Comparison of ENCODE assay signal across 11 mouse cellular contexts in genomic region chr4:153806180-153806692, GRCm38 (mm10).
DNase-seq lines count a peak whose midpoint lies in the region; ATAC-seq lines count a peak whose summit lies in the region.
"Had no signal": no experiment of that assay in that cellular context is flagged by ENCODE, and none has a peak within 500 bp of the region (broad histone marks: within the 10 kb centered on the region; RNA-seq: fewer than 3 reads in every experiment).

No protein-coding gene starts in this region.

- H3K27ac ChIP-seq in forebrain, embryonic 11.5 days (ENCODE audit: low read depth, low read length): peak overlapping the region; percentile 43; the same call in 1 of the 2 replicates
- no peak overlapping the region for H3K27ac ChIP-seq in midbrain, embryonic 11.5 days (ENCODE audit: low read depth, low read length)
- no peak overlapping the region for H3K27ac ChIP-seq in heart, embryonic 11.5 days (ENCODE audit: low read depth, low read length)
- H3K27ac ChIP-seq: liver, embryonic 15.5 days had no signal

- WGBS in forebrain, embryonic 11.5 days: 2% methylated on average over 10 of the region's 10 CpGs
- 6% methylated on average over 10 of the region's 10 CpGs for WGBS in midbrain, embryonic 11.5 days
- WGBS in heart, embryonic 11.5 days (ENCODE audit: insufficient replicate concordance): 12% methylated on average over 10 of the region's 10 CpGs

- DNase-seq in right cerebral cortex, postnatal 10 days (ENCODE audit: low spot score in 2 of 2): peak; percentile 42 to 59
- no peak for DNase-seq in right cerebral cortex, postnatal 14 days
- DNase-seq in forebrain, embryonic 11.5 days (ENCODE audit: low spot score): peak; percentile 61
- DNase-seq in midbrain, embryonic 11.5 days (ENCODE audit: low spot score, missing footprints): peak; percentile 92
- DNase-seq in telencephalon, adult 2 months (ENCODE audit: low read depth, low spot score): peak; percentile 36
- no peak for DNase-seq in layer of hippocampus, adult 9-11 months
- no peak for DNase-seq in cerebellum, adult 8-10 months
- DNase-seq: cerebellum, adult 9-10 months; heart, adult 11 months had no signal

- H3K4me3 ChIP-seq in forebrain, embryonic 11.5 days (ENCODE audit: low read depth, low read length): peak overlapping the region; percentile 10; the same call in 1 of the 2 replicates
- H3K4me3 ChIP-seq in midbrain, embryonic 11.5 days (ENCODE audit: low read depth, low read length): 0 out of 2 replicates have a peak overlapping the region, but pooled peaks have one; percentile 5
- no peak overlapping the region for H3K4me3 ChIP-seq in heart, embryonic 11.5 days (ENCODE audit: low read depth, low read length)
- H3K4me3 ChIP-seq: liver, embryonic 15.5 days had no signal

- H3K4me1 ChIP-seq in forebrain, embryonic 11.5 days (replicated peaks; ENCODE audit: control insufficient read depth, insufficient read depth, low read length): peaks cover 8% of the 10 kb centered on the region
- H3K4me1 ChIP-seq in midbrain, embryonic 11.5 days (ENCODE audit: control insufficient read depth, insufficient read depth, low read length): peaks cover 12% of the 10 kb centered on the region
- H3K4me1 ChIP-seq in heart, embryonic 11.5 days (ENCODE audit: control insufficient read depth, insufficient read depth, low read length): no peaks in the 10 kb centered on the region
- H3K4me1 ChIP-seq: liver, embryonic 15.5 days had no signal

- peak overlapping the region; percentile 42 for H3K9ac ChIP-seq in forebrain, embryonic 11.5 days (ENCODE audit: low read length)
- H3K9ac ChIP-seq in midbrain, embryonic 11.5 days (ENCODE audit: low read length): peak overlapping the region; percentile 2
- no peak overlapping the region for H3K9ac ChIP-seq in heart, embryonic 11.5 days (ENCODE audit: low read depth, low read length)
- H3K9ac ChIP-seq: liver, embryonic 15.5 days had no signal

- H3K27me3 ChIP-seq in forebrain, embryonic 11.5 days (ENCODE audit: control insufficient read depth, insufficient read depth, low read length): peaks cover 3% of the 10 kb centered on the region; the same call in 1 of the 2 replicates
- H3K27me3 ChIP-seq in midbrain, embryonic 11.5 days (ENCODE audit: control insufficient read depth, insufficient read depth, low read length): no peaks in the 10 kb centered on the region; the same call in 1 of the 2 replicates
- H3K27me3 ChIP-seq in heart, embryonic 11.5 days (ENCODE audit: control insufficient read depth, insufficient read depth, low read length): peaks cover 21% of the 10 kb centered on the region

- no peaks in the 10 kb centered on the region for H3K36me3 ChIP-seq in forebrain, embryonic 11.5 days (ENCODE audit: control insufficient read depth, insufficient read depth, low read length)
- H3K36me3 ChIP-seq in midbrain, embryonic 11.5 days (ENCODE audit: control insufficient read depth, insufficient read depth, low read length): no peaks in the 10 kb centered on the region
- no peaks in the 10 kb centered on the region for H3K36me3 ChIP-seq in heart, embryonic 11.5 days (ENCODE audit: control insufficient read depth, insufficient read depth, low read length)
- H3K36me3 ChIP-seq: liver, embryonic 15.5 days had no signal

- peak; percentile 57 for ATAC-seq in forebrain, embryonic 11.5 days (replicated peaks; ENCODE audit: low FRiP score)
- peak; percentile 62 for ATAC-seq in midbrain, embryonic 11.5 days (ENCODE audit: low FRiP score)
- ATAC-seq in heart, embryonic 11.5 days (replicated peaks; ENCODE audit: insufficient number of reproducible peaks, low FRiP score, low TSS enrichment): no peak

- H3K9me3 ChIP-seq in forebrain, embryonic 11.5 days (ENCODE audit: control insufficient read depth, low read length): no peaks in the 10 kb centered on the region
- H3K9me3 ChIP-seq in midbrain, embryonic 11.5 days (ENCODE audit: control insufficient read depth, low read length): no peaks in the 10 kb centered on the region
- H3K9me3 ChIP-seq in heart, embryonic 11.5 days (replicated peaks; ENCODE audit: control insufficient read depth, low read length): no peaks in the 10 kb centered on the region
- H3K9me3 ChIP-seq: liver, embryonic 15.5 days had no signal

- H3K4me2 ChIP-seq in forebrain, embryonic 11.5 days (ENCODE audit: low read depth, low read length, severe bottlenecking): peak overlapping the region; percentile 43
- H3K4me2 ChIP-seq in midbrain, embryonic 11.5 days: peak overlapping the region; percentile 41
- H3K4me2 ChIP-seq in heart, embryonic 11.5 days: no peak overlapping the region; the same call in 1 of the 2 replicates
- H3K4me2 ChIP-seq: liver, embryonic 15.5 days had no signal

Comparison
In these comparisons a context has a peak if more than half of its experiments do, and no peak if none do; other contexts are left out.
1. DNase-seq: peak in right cerebral cortex, postnatal 10 days (2 of 2), forebrain, embryonic 11.5 days (single experiment), midbrain, embryonic 11.5 days (single experiment) and telencephalon, adult 2 months (single experiment); none in right cerebral cortex, postnatal 14 days (single experiment), layer of hippocampus, adult 9-11 months (single experiment) and cerebellum, adult 8-10 months (single experiment).